Mouse (Mus musculus): ENCODE data around the gene Dpp4. TPM values are rescaled to one million over a fixed set of nuclear protein-coding genes. Genes with fewer than 3 reads are reported as not detected.
A peak's percentile ranks its signal among the peaks of the same experiment; 100 is the strongest.

Dpp4 gene
- polyA plus RNA-seq, 1 experiment from 2014 or later, result 69.3 TPM

DNA sequence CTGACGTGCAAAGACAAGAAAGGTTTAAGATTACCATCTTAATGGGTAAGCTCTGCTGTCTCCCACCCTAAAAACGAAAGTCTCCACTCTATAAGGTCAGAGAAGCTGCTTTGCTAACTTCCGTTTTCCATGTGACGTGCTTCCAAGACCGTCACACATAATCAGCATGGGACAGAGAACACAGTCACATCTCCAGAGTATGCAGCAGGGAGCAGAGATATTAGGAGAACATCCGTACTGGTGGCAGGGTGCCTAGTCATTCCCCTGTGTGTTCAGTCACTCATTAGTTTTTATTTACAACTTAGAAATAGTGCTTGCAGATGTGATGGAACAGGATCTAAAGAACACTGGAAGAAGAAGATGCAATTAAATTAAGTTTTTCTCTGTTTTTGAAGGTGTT is 30.3 kb downstream of the Dpp4 start:
- ATAC-seq, result no peak
- Histone ChIP-seq H3K9me3 (no peaks in the 10 kb centered on the region), H3K4me3 (replicated peaks) (no peak overlapping the region), H3K4me1 (replicated peaks) (no peaks in the 10 kb centered on the region), H3K4me2 (replicated peaks) (no peak overlapping the region), H3K27ac (no peak overlapping the region), H3K27me3 (replicated peaks) (no peaks in the 10 kb centered on the region), H3K36me3 (no peaks in the 10 kb centered on the region), H3K9ac (no peak overlapping the region)
- 82% methylated on average over 6 of the region's 6 CpGs for WGBS

DNA sequence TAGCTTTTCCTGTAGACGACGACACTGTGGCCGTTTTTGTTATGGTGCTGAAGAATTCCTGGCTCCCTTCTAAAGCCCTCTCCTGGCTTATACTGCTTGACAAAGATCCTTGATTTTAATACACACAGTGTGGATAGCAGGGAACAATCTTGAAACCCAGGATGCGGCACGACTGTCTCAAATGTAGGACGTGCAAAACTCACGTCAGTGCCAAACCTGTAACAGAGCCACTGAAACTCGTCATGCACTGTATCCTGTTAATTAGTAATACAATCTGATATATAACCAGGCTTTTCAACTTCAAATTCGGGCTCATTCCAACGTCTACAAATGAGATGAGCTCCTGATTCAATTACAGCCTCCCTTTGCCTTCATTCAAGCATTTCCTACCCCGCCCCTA is 38.3 kb downstream of the Dpp4 start:
- WGBS, result 80% methylated on average over 11 of the region's 11 CpGs
- Histone ChIP-seq H3K27me3 (replicated peaks) (no peaks in the 10 kb centered on the region), H3K4me3 (replicated peaks) (no peak overlapping the region), H3K4me2 (replicated peaks) (no peak overlapping the region), H3K36me3 (no peaks in the 10 kb centered on the region), H3K9me3 (no peaks in the 10 kb centered on the region), H3K27ac (no peak overlapping the region), H3K4me1 (replicated peaks) (no peaks in the 10 kb centered on the region), H3K9ac (no peak overlapping the region)
- ATAC-seq, result no peak

DNA sequence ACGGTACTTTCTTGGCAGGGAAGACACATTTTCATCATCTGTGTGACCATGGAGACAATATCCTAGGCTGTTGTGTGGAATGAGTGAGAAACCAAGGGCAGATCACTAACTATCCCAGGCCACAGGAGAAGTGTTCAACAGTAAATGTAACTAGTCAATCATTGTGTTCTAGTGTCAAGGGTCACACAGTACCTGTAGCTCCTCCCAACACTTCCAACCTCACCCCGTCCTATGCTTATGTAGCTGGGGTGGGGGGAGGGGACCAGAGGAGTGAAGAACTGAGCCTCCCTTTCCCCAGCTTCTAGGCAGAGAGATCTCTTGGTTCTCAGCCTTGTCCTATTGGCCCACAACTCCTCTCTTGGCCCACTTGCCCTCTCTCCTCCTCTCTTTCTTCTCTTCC is 42.0 kb downstream of the Dpp4 start:
- ATAC-seq, result peak; percentile 57
- Histone ChIP-seq H3K4me1 (replicated peaks) (no peaks in the 10 kb centered on the region), H3K4me3 (replicated peaks) (no peak overlapping the region), H3K9ac (no peak overlapping the region), H3K27ac (no peak overlapping the region), H3K36me3 (no peaks in the 10 kb centered on the region), H3K27me3 (replicated peaks) (no peaks in the 10 kb centered on the region), H3K9me3 (no peaks in the 10 kb centered on the region), H3K4me2 (replicated peaks) (no peak overlapping the region)
- 67% methylated on average over 2 of the region's 2 CpGs for WGBS

DNA sequence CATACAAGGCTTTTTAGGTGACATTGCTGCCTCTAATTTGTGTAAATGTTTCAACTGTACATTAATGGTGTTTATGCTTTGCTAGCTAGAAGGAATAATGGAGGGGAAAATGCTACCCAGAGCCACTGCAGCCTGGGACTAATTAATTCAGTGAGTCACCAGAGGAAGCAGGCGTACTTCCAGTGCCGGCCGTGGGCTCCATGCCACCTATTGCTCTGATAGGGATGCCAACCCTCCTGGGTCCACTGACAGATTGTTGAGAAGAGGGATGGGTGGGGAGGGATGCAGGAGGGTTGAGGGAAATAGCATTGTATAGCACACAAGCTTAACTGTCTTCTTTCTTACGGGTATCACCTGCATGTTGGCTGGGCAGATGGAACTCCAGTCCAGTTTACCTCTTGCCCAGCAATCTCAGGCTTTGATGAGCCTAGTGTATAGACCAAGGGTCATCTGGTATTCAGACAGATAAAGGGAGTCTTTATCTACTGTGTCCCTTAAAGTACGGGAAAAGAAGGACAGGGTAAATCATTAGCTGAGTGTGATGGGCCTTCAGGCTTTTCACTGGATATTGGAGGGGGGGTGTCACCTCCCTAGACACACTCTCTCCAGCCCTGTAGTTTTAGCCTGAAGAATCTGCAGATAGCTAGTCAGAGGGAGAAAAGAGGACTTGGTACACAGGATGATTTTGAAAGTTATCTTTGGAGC is 43.5 kb downstream of the Dpp4 start:
- ATAC-seq, result peak; percentile 52
- H3K27me3 ChIP-seq (replicated peaks), result no peaks in the 10 kb centered on the region
- no peaks in the 10 kb centered on the region for H3K36me3 ChIP-seq
- H3K4me1 ChIP-seq (replicated peaks), result no peaks in the 10 kb centered on the region
- H3K9ac ChIP-seq, result no peak overlapping the region
- H3K27ac ChIP-seq, result no peak overlapping the region
- 70% methylated on average over 5 of the region's 5 CpGs for WGBS
- H3K9me3 ChIP-seq, result no peaks in the 10 kb centered on the region
- no peak overlapping the region for H3K4me2 ChIP-seq (replicated peaks)
- H3K4me3 ChIP-seq (replicated peaks), result no peak overlapping the region

DNA sequence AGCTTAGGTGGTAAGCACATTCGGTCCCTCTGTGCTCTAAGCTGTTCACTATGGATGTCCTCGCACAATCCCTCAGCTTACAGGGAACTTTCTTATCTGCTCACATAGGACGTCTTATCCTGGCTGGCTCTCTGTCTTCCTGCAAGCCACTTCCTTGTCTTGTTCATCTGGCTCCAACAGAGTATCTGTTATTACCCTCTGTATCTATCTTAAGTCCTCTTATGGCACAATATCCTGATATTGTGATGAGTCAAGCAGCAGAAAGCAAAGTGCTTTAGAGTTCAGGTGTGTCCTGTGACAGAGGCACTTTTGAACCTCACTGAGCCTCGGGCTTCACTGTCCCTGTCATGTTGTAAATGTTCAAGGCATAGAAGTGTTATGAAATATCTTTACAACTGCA is 48.4 kb downstream of the Dpp4 start:
- Histone ChIP-seq H3K4me2 (replicated peaks) (no peak overlapping the region), H3K4me1 (replicated peaks) (no peaks in the 10 kb centered on the region), H3K4me3 (replicated peaks) (no peak overlapping the region), H3K9me3 (no peaks in the 10 kb centered on the region), H3K9ac (no peak overlapping the region), H3K27ac (no peak overlapping the region), H3K36me3 (no peaks in the 10 kb centered on the region), H3K27me3 (replicated peaks) (no peaks in the 10 kb centered on the region)
- ATAC-seq, result peak; percentile 76
- WGBS, result 72% methylated on average over 4 of the region's 4 CpGs

DNA sequence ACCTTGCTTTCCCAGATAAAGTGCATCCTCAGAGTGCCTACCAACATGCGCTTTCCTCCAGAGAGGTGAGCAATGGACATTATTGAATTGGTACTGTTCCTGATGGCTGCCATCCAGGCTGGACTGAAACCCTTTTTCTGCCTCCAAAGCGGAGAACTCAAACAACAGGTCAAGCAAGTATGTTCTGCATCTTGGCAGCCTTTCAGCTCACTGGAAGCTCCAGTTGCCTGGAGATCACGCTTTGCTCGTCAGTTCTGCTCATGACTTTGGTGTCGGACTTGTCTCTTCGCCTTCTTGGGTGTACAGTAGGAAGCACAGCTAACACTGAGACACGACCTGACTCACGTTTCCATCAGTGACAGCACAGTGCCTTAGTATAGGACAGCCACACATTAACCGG is 49.8 kb downstream of the Dpp4 start:
- no peak overlapping the region for H3K27ac ChIP-seq
- no peak overlapping the region for H3K4me2 ChIP-seq (replicated peaks)
- WGBS, result 88% methylated on average over 9 of the region's 9 CpGs
- H3K4me3 ChIP-seq (replicated peaks), result no peak overlapping the region
- no peak overlapping the region for H3K9ac ChIP-seq
- H3K27me3 ChIP-seq (replicated peaks), result no peaks in the 10 kb centered on the region
- no peaks in the 10 kb centered on the region for H3K4me1 ChIP-seq (replicated peaks)
- H3K9me3 ChIP-seq, result no peaks in the 10 kb centered on the region
- ATAC-seq, result no peak
- H3K36me3 ChIP-seq, result no peaks in the 10 kb centered on the region

DNA sequence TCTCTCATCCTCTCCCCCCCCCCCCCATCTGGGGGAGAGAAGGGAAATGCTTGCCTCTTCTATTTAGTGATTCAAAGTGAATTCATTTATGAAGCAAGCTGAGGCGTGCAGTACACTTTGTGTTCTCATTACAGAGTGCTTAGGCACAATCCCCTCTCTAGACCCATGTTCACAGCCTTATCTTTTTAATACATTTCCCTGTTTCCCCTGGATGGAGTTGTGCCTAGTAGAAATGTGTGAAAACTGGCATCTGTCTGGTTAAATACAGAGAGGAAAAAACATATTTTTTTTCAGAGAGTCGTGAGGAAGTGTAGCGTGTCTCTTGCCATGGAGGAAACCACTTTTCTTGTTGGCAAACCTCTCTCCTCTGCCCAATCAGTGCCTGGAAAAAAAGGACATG is 50.5 kb downstream of the Dpp4 start:
- Histone ChIP-seq H3K4me1 (replicated peaks) (no peaks in the 10 kb centered on the region), H3K4me3 (replicated peaks) (no peak overlapping the region), H3K4me2 (replicated peaks) (no peak overlapping the region), H3K27me3 (replicated peaks) (no peaks in the 10 kb centered on the region), H3K9me3 (no peaks in the 10 kb centered on the region), H3K36me3 (no peaks in the 10 kb centered on the region), H3K27ac (no peak overlapping the region), H3K9ac (no peak overlapping the region)
- no peak for ATAC-seq
- 79% methylated on average over 3 of the region's 3 CpGs for WGBS

DNA sequence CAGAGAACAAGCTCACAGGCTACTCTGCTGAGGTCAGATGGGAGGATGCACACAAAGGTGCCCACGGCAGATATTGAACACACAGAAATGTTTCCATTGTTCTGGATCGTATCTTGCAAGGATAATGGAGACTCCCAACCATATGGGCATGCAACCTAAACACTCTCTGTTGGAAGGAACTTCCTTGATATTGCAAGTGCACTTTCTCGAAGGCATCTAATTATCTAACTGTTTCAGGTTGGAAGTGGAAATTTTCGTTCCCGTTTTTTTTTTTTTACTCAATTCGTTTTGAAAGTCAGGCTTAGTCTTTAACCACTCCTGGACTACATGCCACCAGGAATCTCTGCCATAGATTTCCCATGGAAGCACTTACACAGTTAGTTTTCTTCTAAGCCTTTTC is 51.2 kb downstream of the Dpp4 start:
- WGBS, result 87% methylated on average over 6 of the region's 6 CpGs
- no peaks in the 10 kb centered on the region for H3K36me3 ChIP-seq
- H3K9me3 ChIP-seq, result no peaks in the 10 kb centered on the region
- no peak overlapping the region for H3K4me3 ChIP-seq (replicated peaks)
- no peaks in the 10 kb centered on the region for H3K27me3 ChIP-seq (replicated peaks)
- ATAC-seq, result no peak
- no peak overlapping the region for H3K9ac ChIP-seq
- no peaks in the 10 kb centered on the region for H3K4me1 ChIP-seq (replicated peaks)
- no peak overlapping the region for H3K4me2 ChIP-seq (replicated peaks)
- no peak overlapping the region for H3K27ac ChIP-seq

DNA sequence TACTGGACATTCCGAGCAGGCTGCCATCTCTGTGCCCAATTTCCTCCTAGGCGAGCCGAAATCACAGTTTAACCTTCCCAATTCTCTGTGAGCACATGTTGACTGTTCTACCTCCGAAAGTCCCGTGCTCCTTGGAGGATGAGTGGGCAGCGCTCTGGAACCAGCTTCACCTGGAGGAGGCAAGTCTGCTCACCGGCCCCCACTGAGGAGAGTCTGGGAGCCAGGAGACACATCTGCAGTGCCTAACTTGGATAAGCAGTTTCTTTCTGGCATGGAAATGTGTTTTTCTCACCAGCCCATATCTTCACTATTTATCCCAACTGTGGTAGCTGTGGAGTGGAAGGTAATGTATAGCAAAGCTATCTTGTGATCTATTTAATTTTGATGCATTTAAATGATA is 54.8 kb downstream of the Dpp4 start:
- Histone ChIP-seq H3K4me1 (replicated peaks) (no peaks in the 10 kb centered on the region), H3K36me3 (no peaks in the 10 kb centered on the region)
- 90% methylated on average over 7 of the region's 7 CpGs for WGBS

DNA sequence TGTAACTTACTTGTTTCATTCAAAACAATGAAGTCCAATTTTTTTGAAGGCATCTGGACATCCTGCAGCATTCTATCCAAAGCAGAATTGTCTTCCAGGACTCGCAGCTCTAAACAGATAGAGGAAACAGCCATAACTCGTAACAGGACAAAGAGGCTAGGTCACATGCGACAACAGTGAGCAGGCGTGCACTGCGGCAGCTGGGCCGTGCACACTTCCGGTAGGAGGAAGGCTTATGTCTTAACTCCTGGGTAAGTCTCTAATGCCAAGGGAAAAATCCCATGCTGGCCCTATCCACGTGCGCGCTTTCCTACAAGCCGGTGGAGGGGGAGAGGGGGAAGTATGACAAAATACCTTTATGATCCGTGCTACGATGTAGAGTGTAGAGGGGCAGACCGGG is 55.4 kb downstream of the Dpp4 start:
- 73% methylated on average over 14 of the region's 14 CpGs for WGBS
- no peaks in the 10 kb centered on the region for H3K27me3 ChIP-seq (replicated peaks)
- ATAC-seq, result no peak

More for the DNA sequence above, 54.8 kb downstream of the Dpp4 start:
- Histone ChIP-seq H3K27me3 (replicated peaks) (no peaks in the 10 kb centered on the region), H3K4me3 (replicated peaks) (no peak overlapping the region), H3K9ac (no peak overlapping the region), H3K27ac (no peak overlapping the region), H3K4me2 (replicated peaks) (no peak overlapping the region), H3K9me3 (no peaks in the 10 kb centered on the region)
- ATAC-seq, result no peak

DNA sequence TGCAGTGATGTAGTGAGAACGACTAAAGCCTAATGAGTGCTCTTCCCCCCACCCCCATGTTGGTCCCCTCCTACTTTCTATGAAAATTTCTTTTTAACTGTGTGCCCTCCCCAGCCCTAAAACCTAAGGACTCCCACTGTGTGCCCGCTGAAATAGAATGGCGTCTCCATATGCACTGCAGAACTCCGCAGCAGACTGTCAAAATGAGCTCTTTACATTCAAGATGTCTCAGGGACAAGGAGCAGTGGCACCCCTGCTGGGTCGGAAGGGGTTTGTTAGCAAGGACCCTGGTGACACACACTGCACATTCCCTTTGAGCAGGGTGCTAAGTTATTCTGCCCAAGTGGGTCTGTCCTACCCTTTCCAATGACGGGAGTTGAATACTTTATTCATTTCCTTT is 56.3 kb downstream of the Dpp4 start:
- H3K27me3 ChIP-seq (replicated peaks), result no peaks in the 10 kb centered on the region
- 73% methylated on average over 6 of the region's 6 CpGs for WGBS
- no peak overlapping the region for H3K4me3 ChIP-seq (replicated peaks)
- H3K9ac ChIP-seq, result no peak overlapping the region
- H3K4me1 ChIP-seq (replicated peaks), result no peaks in the 10 kb centered on the region
- H3K4me2 ChIP-seq (replicated peaks), result no peak overlapping the region
- H3K36me3 ChIP-seq, result no peaks in the 10 kb centered on the region
- no peak for ATAC-seq
- H3K27ac ChIP-seq, result no peak overlapping the region
- no peaks in the 10 kb centered on the region for H3K9me3 ChIP-seq

More for the DNA sequence above, 55.4 kb downstream of the Dpp4 start:
- H3K9ac ChIP-seq, result no peak overlapping the region
- H3K36me3 ChIP-seq, result no peaks in the 10 kb centered on the region
- H3K4me3 ChIP-seq (replicated peaks), result no peak overlapping the region
- H3K4me1 ChIP-seq (replicated peaks), result no peaks in the 10 kb centered on the region
- no peak overlapping the region for H3K4me2 ChIP-seq (replicated peaks)
- H3K27ac ChIP-seq, result no peak overlapping the region
- no peaks in the 10 kb centered on the region for H3K9me3 ChIP-seq

DNA sequence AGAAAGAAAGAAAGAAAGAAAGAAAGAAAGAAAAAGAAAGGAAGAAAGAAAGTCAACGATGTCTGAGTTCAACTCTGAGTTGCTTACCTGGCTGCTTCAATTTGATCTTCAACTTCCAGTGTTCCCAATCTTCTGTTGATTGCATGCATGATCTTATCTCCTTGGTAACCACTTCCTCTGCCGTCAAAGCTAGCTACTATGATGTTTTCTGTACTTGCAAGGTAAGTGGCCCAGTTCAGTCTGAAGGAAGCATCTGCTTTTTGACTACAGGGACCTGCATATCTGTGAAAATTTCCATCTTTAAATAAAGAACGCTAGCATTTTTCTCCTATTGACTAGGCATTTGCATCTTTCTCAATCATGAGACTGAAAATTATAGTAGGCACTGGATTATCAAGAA is 60.0 kb downstream of the Dpp4 start:
- Histone ChIP-seq H3K4me2 (replicated peaks) (no peak overlapping the region), H3K9me3 (no peaks in the 10 kb centered on the region), H3K27me3 (replicated peaks) (no peaks in the 10 kb centered on the region), H3K36me3 (no peaks in the 10 kb centered on the region), H3K4me3 (replicated peaks) (no peak overlapping the region), H3K4me1 (replicated peaks) (no peaks in the 10 kb centered on the region), H3K27ac (no peak overlapping the region), H3K9ac (no peak overlapping the region)
- no peak for ATAC-seq
- 69% methylated on average over 3 of the region's 3 CpGs for WGBS

DNA sequence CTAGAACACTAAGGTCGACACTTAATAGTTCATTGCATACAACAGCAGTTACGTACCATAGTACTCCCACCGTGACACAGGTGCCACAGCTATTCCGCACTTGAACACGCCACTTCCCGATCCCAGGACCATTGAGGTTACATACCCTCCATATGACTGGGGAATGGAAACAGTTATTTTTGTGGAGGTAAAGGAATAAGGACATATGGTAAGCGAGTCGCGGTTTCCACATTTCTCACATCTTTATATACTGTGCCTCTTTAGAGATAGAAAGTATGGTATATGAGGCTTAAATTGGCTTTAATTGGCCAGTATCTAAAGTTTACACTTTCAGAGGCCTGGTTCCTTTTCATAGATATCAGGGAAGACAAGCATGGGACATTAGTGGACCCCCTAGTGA is 64.3 kb downstream of the Dpp4 start:
- H3K9ac ChIP-seq, result no peak overlapping the region
- ATAC-seq, result no peak
- WGBS, result 95% methylated on average over 9 of the region's 9 CpGs

More for the DNA sequence above, 64.3 kb downstream of the Dpp4 start:
- H3K27ac ChIP-seq, result no peak overlapping the region
- H3K4me3 ChIP-seq (replicated peaks), result no peak overlapping the region
- H3K36me3 ChIP-seq, result no peaks in the 10 kb centered on the region
- H3K4me1 ChIP-seq (replicated peaks), result no peaks in the 10 kb centered on the region
- no peaks in the 10 kb centered on the region for H3K9me3 ChIP-seq
- no peaks in the 10 kb centered on the region for H3K27me3 ChIP-seq (replicated peaks)
- no peak overlapping the region for H3K4me2 ChIP-seq (replicated peaks)

Measured in intestine, embryonic 15.5 days (tissue).